Mouse (Mus musculus): ENCODE measurements at regions not wholly inside any gene's neighbourhood (a gene's known extent, or its start where the extent isn't known, plus 50 kb on each side); places are given as distances from the start of the nearest gene placed in this dataset.
"Not testable (repeated sequence)": the region's sequence is repeated elsewhere in the genome, so short reads cannot be mapped to it uniquely, and the experiment has no call there.

GRCm38 (mm10) chr10:111637084-111637735, 131.1 kb downstream of the Phlda1 start:
- no peak for DNase-seq

GRCm38 (mm10) chr10:111639866-111640265, 133.8 kb downstream of the Phlda1 start:
- DNase-seq, result no peak

GRCm38 (mm10) chr10:111642683-111643082, 136.6 kb downstream of the Phlda1 start:
- DNase-seq, result no peak

- not testable (repeated sequence) for DNase-seq
These were observed 147.7 kb downstream of the Phlda1 start for GRCm38 (mm10) chr10:111653773-111654172.

DNA sequence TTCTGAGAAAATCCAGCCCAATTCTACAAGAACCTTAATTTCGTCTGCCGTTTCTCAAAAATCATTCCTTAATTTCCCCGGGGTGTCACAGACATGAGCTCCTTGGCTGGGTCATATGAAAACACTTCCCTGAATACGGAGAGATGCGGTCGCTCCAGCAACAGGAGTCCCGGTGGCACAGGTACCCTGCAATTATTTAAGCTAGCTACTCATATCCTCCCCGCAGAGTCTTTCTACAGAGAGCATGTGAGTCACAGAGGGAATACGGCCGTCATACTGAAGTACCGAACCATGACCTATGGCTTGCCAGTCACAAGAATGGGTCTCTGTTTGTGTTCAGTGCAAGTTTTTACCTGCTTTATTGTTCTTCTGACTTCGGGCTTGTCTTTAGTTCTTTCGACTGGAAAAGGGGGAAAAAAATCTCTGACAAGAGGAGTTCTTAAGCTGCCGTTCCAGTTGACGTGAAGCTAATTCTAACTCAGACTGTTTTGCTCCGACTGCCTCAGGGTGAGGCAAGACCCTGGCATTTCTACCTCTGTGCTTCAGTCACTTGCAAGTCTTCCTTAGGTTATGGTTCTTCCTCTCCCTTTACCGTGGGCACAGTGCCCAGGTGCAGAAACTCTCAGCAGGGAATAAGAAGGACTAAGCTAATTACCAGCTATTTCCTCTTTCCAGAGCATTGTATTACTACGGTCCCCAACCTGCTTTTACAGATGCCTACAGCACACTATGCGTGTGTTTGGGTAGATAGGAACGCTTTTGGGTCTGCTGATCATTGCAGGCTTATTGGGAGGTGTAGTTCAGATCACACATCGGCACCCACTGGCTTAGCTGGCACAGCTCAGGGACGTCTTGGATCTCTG, 148.5 kb downstream of the Phlda1 start:
- DNase-seq, result no peak

GRCm38 (mm10) chr10:111658828-111659227, 152.7 kb downstream of the Phlda1 start:
- DNase-seq, result no peak

- no peak for DNase-seq
These were observed 156.6 kb downstream of the Phlda1 start for GRCm38 (mm10) chr10:111662665-111663064.

DNA sequence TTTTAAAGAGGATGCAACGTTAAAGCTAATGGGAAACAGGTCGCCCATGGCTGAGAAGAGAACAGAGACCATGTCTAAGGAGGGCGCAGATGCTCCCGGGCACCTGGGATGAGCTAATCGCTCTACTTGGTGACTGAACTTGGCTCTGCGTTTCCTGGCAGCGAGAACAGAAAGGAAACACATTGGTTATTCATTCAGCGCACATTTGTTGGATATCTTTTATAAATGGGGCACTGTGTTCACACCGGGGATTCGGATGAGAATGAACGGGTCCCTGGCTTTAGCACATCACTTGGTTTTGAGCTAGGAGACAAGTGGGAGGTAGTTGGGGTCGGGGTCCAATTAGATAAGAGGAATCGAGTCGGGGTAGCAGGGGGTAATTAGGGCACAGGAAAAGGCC, 159.7 kb downstream of the Phlda1 start:
- DNase-seq, result no peak

- DNase-seq, result no peak
These were observed 160.9 kb downstream of the Phlda1 start for GRCm38 (mm10) chr10:111666963-111667362.

DNA sequence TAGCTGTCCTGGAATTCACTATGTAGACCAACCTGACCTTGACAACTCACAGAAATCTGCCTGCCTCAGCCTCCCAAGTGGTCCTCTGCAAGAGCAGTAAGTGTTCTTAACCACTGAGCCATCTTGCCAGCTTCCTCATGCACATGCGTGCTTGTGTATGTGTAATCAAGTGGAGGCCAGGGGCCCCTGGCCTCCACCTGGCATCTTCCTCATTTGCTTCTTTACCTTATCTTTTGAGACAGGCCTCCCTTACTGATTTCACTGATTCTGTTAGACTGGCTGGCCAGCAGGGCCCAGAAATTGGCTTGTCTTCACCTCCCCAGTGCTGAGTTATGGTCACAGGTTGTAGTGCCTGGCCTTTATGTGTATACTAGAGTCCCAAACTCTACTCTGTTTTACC, 162.6 kb downstream of the Phlda1 start:
- no peak for DNase-seq

- DNase-seq, result peak; percentile 20 to 56
These were observed 163.6 kb downstream of the Phlda1 start for GRCm38 (mm10) chr10:111669658-111670057.

DNA sequence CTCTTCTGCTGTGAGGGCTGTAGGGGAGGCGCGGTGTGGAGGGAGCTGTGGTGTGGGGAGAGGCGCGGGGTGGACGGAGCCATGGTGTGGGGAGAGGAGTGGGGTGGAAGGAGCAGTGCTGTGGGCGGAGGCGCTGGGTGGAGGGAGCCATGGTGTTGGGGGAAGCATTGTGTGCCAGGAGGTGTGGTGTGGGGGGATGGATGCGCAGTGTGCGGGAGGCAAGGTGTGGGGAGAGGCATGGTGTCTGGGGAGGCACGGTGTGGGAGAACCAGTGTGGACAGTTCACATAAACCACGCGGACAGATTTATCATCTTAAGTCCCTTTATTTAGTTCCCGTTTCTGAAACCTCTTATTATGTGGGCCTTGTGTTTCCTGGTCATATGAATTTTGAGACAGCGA, 164.6 kb downstream of the Phlda1 start:
- peak in 1 of 2 experiments; percentile 38 for DNase-seq

- peak; percentile 24 to 53 for DNase-seq
These were observed 166.6 kb downstream of the Phlda1 start for GRCm38 (mm10) chr10:111672454-111673316.

GRCm38 (mm10) chr10:111673317-111673610, 167.2 kb downstream of the Phlda1 start:
- DNase-seq, result no peak

DNA sequence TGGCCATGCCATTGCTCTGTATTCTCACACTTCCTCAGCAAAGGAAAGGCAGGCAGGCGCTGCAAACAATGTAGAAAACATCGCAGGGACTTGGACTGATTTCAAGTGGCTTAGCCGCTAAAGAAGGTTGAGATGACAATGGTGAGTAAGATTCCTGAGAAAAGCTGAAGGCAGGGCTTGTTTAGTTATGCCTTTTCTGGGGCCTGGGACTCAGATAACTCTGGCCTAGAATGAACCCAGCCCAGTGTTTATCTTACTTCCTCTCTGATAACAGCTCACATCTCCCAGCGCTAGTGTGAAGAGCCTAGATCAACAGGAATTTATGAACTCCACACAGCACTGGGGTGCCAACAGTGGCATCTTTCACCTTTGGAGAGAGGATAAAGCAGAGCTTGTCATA, 170.2 kb downstream of the Phlda1 start:
- peak in 1 of 2 experiments; percentile 10 for DNase-seq

DNA sequence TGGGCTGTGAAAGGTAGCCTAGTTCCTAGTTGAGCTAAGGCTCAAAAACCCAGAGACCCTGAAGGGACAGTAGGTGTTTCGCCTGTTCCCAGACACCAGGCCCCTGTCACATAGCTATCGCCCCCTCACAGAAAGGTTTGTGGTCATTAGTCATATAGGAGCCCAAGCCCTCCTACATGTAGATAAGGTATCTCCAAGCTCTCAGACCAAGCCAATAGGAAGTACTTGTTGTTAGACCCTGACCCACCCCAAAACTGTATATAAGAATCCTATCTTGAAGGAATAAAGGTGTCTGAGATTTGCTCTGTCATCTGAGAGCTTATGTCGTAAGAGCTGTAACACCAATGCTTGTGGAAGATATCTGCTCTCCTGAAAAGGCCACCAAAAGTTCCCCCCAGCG, 174.8 kb downstream of the Phlda1 start:
- no peak for DNase-seq

- DNase-seq, result no peak
These were observed 178.6 kb downstream of the Phlda1 start for GRCm38 (mm10) chr10:111684409-111685346.

GRCm38 (mm10) chr10:111686585-111686984, 180.5 kb downstream of the Phlda1 start:
- DNase-seq, result no peak

DNA sequence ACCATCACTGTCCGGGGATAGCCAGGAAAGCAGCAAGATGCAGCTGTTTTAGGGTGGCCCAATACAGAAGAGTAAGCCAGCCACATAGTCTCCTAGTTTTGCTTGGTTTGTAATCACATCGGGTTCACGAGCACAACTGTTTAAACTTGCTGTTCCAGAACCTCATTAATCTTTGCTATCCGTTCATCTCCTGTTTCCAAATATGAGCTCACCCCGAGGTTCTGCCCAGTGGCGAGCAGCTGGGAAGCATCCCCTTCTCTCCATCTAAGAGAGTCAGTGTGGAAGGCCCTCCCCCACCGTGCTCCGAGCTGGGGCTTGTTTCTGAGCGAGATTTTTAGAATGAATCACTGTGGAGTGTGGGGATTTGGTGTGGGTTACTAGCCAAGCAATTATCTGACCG, 183.5 kb downstream of the Phlda1 start:
- DNase-seq, result peak; percentile 48 to 69

- DNase-seq, result no peak
These were observed 187.7 kb downstream of the Phlda1 start for GRCm38 (mm10) chr10:111693762-111694161.

DNA sequence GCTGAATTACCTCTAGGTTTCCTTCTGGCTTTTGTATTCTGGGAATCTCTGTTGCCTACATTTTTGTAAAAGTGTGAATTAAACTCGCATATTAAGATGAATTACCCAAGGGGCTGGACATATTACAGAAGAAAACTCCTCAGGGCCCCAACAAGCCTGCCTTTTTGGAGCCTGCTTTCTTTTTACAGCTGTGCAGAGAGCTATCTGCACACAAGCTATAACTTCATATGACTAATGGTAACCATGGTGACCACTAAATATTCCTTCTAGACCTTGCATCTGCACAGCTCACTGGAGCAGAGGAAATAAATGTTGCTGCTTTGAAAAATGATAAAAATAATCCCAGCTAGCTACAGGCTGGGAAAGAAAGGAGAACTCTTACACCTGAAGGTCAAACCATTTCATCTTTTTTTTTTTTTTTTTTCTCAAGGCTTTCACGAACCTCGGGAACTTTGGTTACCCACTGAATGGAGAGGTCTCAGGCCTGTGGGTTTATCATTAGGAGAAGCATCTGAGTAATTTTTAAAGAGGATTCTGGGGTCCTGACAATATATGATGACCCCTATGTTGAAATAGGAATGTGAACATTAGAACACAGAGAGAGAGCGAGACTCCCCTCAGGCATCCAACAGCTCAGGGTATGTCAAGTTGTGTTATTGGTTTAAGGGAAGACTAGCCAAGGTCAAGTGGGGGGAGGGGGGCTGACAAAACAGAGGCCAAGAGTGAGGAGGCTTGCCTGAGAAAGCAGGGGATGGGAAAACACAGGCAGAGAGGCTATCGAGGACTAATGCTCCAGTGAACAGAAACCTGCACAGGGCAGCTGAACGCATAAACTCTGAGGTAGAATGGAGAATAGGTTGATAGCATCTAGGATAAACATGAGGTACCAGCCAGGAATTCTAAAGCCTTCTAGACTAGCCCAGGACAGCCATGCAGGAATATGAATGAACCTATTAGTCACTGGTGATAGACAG, 188.4 kb downstream of the Phlda1 start:
- DNase-seq, result peak; percentile 43 to 45

All from kidney, postnatal 25 days (tissue).